Mouse (Mus musculus): ENCODE measurements around the gene Dnajc5g. TPM values are rescaled to one million over a fixed set of nuclear protein-coding genes. Genes with fewer than 3 reads are reported as not detected.
A peak's percentile ranks its signal among the peaks of the same experiment; 100 is the strongest.

Gene Dnajc5g
- polyA plus RNA-seq, 1 experiment = not detected

- TF ChIP-seq POLR2A (IDR thresholded peaks at IDR 0.05; ENCODE audit: low read depth, low read length) (no peak), CTCF (conservative IDR thresholded peaks at IDR 0.05; ENCODE audit: insufficient read depth, insufficient read length, low read depth, low read length) (no peak)
- H3K4me1 ChIP-seq (ENCODE audit: control insufficient read depth, insufficient read depth, low read length) = no peaks in the 10 kb centered on the region
- WGBS = 91% methylated on average over 18 of the region's 18 CpGs
- no peak within 1 kb of the TSS for H3K4me3 ChIP-seq (ENCODE audit: insufficient read depth, low read depth, low read length)
- H3K27ac ChIP-seq (ENCODE audit: insufficient read depth, low read depth, low read length) = no peak within 1 kb of the TSS
- H3K36me3 ChIP-seq (ENCODE audit: control insufficient read depth, insufficient read depth, low read length) = no peaks in the 10 kb centered on the region
- DNase-seq = no peak
- H3K27me3 ChIP-seq (replicated peaks; ENCODE audit: control insufficient read depth, insufficient read depth, low read length) = no peaks in the 10 kb centered on the region
These were observed 2.0 kb downstream of the Dnajc5g start, which contains the start of gene Slc30a3 for GRCm38 (mm10) chr5:31108000-31108490. TSS of gene Slc30a3 (minus strand) at chr5:31108237.

GRCm38 (mm10) chr5:31110781-31111180, 4.7 kb downstream of the Dnajc5g start:
- Histone ChIP-seq H3K27me3 (replicated peaks; ENCODE audit: control insufficient read depth, insufficient read depth, low read length) (no peaks in the 10 kb centered on the region), H3K4me1 (ENCODE audit: control insufficient read depth, insufficient read depth, low read length) (no peaks in the 10 kb centered on the region), H3K36me3 (ENCODE audit: control insufficient read depth, insufficient read depth, low read length) (no peaks in the 10 kb centered on the region), H3K4me3 (ENCODE audit: insufficient read depth, low read depth, low read length) (no peak overlapping the region), H3K27ac (ENCODE audit: insufficient read depth, low read depth, low read length) (no peak overlapping the region)
- TF ChIP-seq POLR2A (IDR thresholded peaks at IDR 0.05; ENCODE audit: low read depth, low read length) = no peak
- TF ChIP-seq CTCF (conservative IDR thresholded peaks at IDR 0.05; ENCODE audit: insufficient read depth, insufficient read length, low read depth, low read length) = no peak
- DNase-seq = peak; percentile 10
- WGBS = 23% methylated on average over 7 of the region's 7 CpGs

GRCm38 (mm10) chr5:31116354-31116753, 10.3 kb downstream of the Dnajc5g start, which contains the start of gene Trim54:
TSS of gene Trim54 (plus strand) at chr5:31116712.
- DNase-seq = no peak
- 24% methylated on average over 3 of the region's 3 CpGs for WGBS
- Histone ChIP-seq H3K27ac (ENCODE audit: insufficient read depth, low read depth, low read length) (no peak within 1 kb of the TSS), H3K4me1 (ENCODE audit: control insufficient read depth, insufficient read depth, low read length) (no peaks in the 10 kb centered on the region), H3K36me3 (ENCODE audit: control insufficient read depth, insufficient read depth, low read length) (no peaks in the 10 kb centered on the region), H3K4me3 (ENCODE audit: insufficient read depth, low read depth, low read length) (no peak within 1 kb of the TSS), H3K27me3 (replicated peaks; ENCODE audit: control insufficient read depth, insufficient read depth, low read length) (no peaks in the 10 kb centered on the region)
- TF ChIP-seq POLR2A (IDR thresholded peaks at IDR 0.05; ENCODE audit: low read depth, low read length) (no peak), CTCF (conservative IDR thresholded peaks at IDR 0.05; ENCODE audit: insufficient read depth, insufficient read length, low read depth, low read length) (no peak)

DNA sequence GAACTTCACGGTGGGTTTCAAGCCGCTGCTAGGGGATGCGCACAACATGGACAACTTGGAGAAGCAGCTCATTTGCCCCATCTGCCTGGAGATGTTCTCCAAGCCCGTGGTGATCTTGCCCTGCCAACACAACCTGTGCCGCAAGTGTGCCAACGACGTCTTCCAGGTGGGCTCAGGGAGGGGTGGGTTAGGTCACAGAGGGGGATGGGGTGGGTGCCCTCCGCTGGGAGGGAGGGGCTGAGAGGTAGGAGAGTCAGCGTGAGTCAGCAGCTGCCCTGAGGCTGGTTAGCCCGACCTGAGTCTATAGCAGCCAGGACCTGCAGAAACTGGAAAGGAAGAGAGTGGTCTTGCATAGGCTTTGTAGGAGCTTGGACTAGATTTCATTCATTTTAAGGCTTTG, 10.8 kb downstream of the Dnajc5g start:
- H3K36me3 ChIP-seq (ENCODE audit: control insufficient read depth, insufficient read depth, low read length) = no peaks in the 10 kb centered on the region
- H3K27ac ChIP-seq (ENCODE audit: insufficient read depth, low read depth, low read length) = no peak overlapping the region
- 26% methylated on average over 10 of the region's 10 CpGs for WGBS
- H3K4me3 ChIP-seq (ENCODE audit: insufficient read depth, low read depth, low read length) = no peak overlapping the region
- TF ChIP-seq CTCF (conservative IDR thresholded peaks at IDR 0.05; ENCODE audit: insufficient read depth, insufficient read length, low read depth, low read length) (no peak), POLR2A (IDR thresholded peaks at IDR 0.05; ENCODE audit: low read depth, low read length) (no peak)
- no peaks in the 10 kb centered on the region for H3K27me3 ChIP-seq (replicated peaks; ENCODE audit: control insufficient read depth, insufficient read depth, low read length)
- no peak for DNase-seq
- no peaks in the 10 kb centered on the region for H3K4me1 ChIP-seq (ENCODE audit: control insufficient read depth, insufficient read depth, low read length)

- H3K4me1 ChIP-seq (ENCODE audit: control insufficient read depth, insufficient read depth, low read length) = no peaks in the 10 kb centered on the region
- no peak for DNase-seq
- TF ChIP-seq POLR2A (IDR thresholded peaks at IDR 0.05; ENCODE audit: low read depth, low read length) = no peak
- TF ChIP-seq CTCF (conservative IDR thresholded peaks at IDR 0.05; ENCODE audit: insufficient read depth, insufficient read length, low read depth, low read length) = no peak
- WGBS = 76% methylated on average over 8 of the region's 8 CpGs
- H3K36me3 ChIP-seq (ENCODE audit: control insufficient read depth, insufficient read depth, low read length) = no peaks in the 10 kb centered on the region
- H3K27me3 ChIP-seq (replicated peaks; ENCODE audit: control insufficient read depth, insufficient read depth, low read length) = no peaks in the 10 kb centered on the region
- H3K4me3 ChIP-seq (ENCODE audit: insufficient read depth, low read depth, low read length) = no peak overlapping the region
- no peak overlapping the region for H3K27ac ChIP-seq (ENCODE audit: insufficient read depth, low read depth, low read length)
These were observed 15.0 kb downstream of the Dnajc5g start for GRCm38 (mm10) chr5:31121111-31121510.

DNA sequence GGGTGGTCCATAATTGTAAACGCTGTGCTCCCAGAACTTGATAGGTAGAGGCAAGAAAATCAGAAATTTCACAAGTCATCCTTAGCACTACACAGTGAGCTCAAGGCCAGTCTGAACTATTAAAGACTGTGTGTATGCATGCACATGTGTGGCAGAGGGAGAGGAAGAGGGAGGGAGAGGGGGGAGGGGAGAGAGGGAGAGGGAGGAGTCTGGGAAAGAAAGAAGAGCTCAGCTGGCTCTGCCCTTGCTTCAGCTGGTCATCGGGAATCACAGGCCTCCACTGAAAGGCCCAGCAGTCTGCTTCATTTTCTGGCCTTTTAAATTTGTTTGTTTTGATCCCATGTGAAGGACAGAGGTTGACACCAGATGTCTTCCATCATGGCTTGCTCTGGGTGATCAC, 17.4 kb downstream of the Dnajc5g start:
- H3K4me3 ChIP-seq (ENCODE audit: insufficient read depth, low read depth, low read length) = no peak overlapping the region
- WGBS = 40% methylated on average over 2 of the region's 2 CpGs
- no peaks in the 10 kb centered on the region for H3K27me3 ChIP-seq (replicated peaks; ENCODE audit: control insufficient read depth, insufficient read depth, low read length)
- DNase-seq = no peak
- H3K27ac ChIP-seq (ENCODE audit: insufficient read depth, low read depth, low read length) = no peak overlapping the region
- TF ChIP-seq POLR2A (IDR thresholded peaks at IDR 0.05; ENCODE audit: low read depth, low read length) = no peak
- TF ChIP-seq CTCF (conservative IDR thresholded peaks at IDR 0.05; ENCODE audit: insufficient read depth, insufficient read length, low read depth, low read length) = no peak
- H3K36me3 ChIP-seq (ENCODE audit: control insufficient read depth, insufficient read depth, low read length) = no peaks in the 10 kb centered on the region
- no peaks in the 10 kb centered on the region for H3K4me1 ChIP-seq (ENCODE audit: control insufficient read depth, insufficient read depth, low read length)

DNA sequence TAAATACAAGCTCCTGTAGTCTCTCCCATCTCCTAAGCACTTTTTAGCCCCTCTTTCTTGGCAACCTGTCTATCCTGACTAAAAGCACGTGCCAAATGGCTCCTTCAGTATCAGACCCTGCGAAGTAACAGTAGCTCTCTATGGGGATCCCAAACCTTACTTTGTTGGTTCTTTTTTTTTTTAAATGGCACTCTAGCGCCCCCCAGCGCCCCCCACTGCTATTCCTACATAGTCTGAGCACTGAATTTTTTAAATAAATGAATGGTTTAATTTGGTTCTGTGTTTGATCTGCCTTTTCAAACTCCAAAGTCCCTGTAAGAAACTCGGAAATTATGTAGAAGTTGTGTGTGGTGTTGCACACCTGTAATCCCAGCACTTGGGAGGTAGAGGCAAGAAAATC, 20.0 kb downstream of the Dnajc5g start:
- TF ChIP-seq CTCF (conservative IDR thresholded peaks at IDR 0.05; ENCODE audit: insufficient read depth, insufficient read length, low read depth, low read length) = no peak
- TF ChIP-seq POLR2A (IDR thresholded peaks at IDR 0.05; ENCODE audit: low read depth, low read length) = no peak
- 41% methylated on average over 5 of the region's 5 CpGs for WGBS
- no peak overlapping the region for H3K4me3 ChIP-seq (ENCODE audit: insufficient read depth, low read depth, low read length)
- no peaks in the 10 kb centered on the region for H3K4me1 ChIP-seq (ENCODE audit: control insufficient read depth, insufficient read depth, low read length)
- no peaks in the 10 kb centered on the region for H3K36me3 ChIP-seq (ENCODE audit: control insufficient read depth, insufficient read depth, low read length)
- DNase-seq = no peak
- H3K27me3 ChIP-seq (replicated peaks; ENCODE audit: control insufficient read depth, insufficient read depth, low read length) = no peaks in the 10 kb centered on the region
- no peak overlapping the region for H3K27ac ChIP-seq (ENCODE audit: insufficient read depth, low read depth, low read length)
